16 mouse cellular contexts compared by ENCODE assay signal in the genomic region with DNA sequence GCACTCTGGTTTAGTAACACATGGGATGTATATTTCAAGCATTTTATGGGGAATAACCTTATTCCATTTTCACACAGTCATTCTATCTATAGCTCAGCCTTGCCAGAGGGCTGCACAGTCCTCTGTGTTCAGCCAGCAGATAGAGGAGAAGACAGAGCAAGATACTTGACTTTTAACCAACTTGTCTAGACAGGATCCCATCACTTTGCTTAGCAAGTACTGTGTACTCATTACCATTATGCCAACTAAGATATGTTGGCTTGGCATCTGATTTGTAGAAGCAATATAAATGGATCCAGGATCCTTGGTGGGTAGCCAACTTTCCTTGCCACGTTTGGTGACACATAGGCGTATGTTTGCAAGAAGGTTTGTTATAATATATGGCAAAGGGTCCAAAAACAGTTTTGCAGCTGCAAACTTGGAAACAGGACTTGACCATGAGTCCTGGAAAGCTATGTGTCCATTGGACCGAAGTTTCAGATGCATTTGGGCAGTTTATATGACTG.
"Had no signal": no experiment of that assay in that cellular context is flagged by ENCODE, and none has a peak within 500 bp of the region (broad histone marks: within the 10 kb centered on the region; RNA-seq: fewer than 3 reads in every experiment).

No protein-coding gene starts in this region.

- H3K9ac ChIP-seq: lung, embryonic 14.5 days; midbrain, embryonic 12.5 days; neural tube, embryonic 12.5 days; stomach, embryonic 15.5 days had no signal

- H3K36me3 ChIP-seq: midbrain, embryonic 10.5 days; midbrain, embryonic 12.5 days; neural tube, embryonic 12.5 days; stomach, embryonic 15.5 days had no signal

- H3K4me1 ChIP-seq: neural tube, embryonic 12.5 days; stomach, embryonic 15.5 days had no signal

- ATAC-seq: midbrain, embryonic 16.5 days had no signal

- H3K27me3 ChIP-seq: midbrain, embryonic 12.5 days; neural tube, embryonic 12.5 days; stomach, embryonic 15.5 days had no signal

- H3K4me2 ChIP-seq: lung, embryonic 14.5 days; midbrain, embryonic 12.5 days; neural tube, embryonic 12.5 days; stomach, embryonic 15.5 days had no signal

- DNase-seq: lung, adult 18-20 months; lung, embryonic 14.5 days; lung, postnatal 10 days; lung, postnatal 4 days; midbrain, embryonic 14.5 days; right cerebral cortex, postnatal 14 days; thymus, adult 2 months; thymus, postnatal 25 days; thymus, postnatal 4 days had no signal

- H3K4me3 ChIP-seq: midbrain, embryonic 10.5 days; midbrain, embryonic 12.5 days; myocyte; neural tube, embryonic 12.5 days; stomach, embryonic 15.5 days had no signal

- H3K9me3 ChIP-seq: midbrain, embryonic 10.5 days; midbrain, embryonic 12.5 days; neural tube, embryonic 12.5 days; stomach, embryonic 15.5 days had no signal

- H3K27ac ChIP-seq: midbrain, embryonic 10.5 days; midbrain, embryonic 12.5 days; neural tube, embryonic 12.5 days; stomach, embryonic 15.5 days; stomach, postnatal 0 days had no signal
